Mouse (Mus musculus): ENCODE data around the gene Grid1. TPM values are rescaled to one million over a fixed set of nuclear protein-coding genes. Genes with fewer than 3 reads are reported as not detected.
A peak's percentile ranks its signal among the peaks of the same experiment; 100 is the strongest.

Gene Grid1
- total and polyA plus RNA-seq, 2 experiments from 2014 or later = 9.2 to 28.3 TPM

DNA sequence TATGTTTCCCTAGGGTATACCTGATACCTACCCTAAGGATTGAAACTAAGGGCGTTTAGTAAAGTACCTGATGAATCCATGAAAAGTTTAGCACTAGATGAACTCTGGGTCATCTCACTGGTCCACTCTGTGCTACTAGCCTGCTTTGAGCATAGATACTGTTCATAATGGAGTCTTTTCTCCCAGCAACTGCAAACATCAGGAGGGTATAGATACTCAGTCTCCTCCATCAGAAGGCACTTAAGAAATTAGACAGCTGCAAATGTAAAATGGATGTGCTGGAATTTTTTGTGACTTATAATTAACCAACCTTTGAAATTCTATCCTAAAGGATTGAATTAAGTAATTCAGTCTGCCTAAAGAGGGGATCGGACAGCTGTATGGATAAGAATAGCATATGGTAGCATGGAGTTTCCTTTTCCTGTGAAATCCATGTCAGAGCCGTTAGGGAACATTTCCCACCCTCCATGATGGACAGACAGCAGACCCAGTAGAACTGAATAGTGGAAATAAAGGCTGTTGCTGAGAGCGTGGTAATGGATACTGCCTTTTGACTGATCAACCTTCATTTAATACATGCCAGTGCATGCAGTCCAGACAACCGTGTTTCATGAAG, 303.5 kb downstream of the Grid1 start:
- H3K4me3 ChIP-seq (ENCODE audit: low read depth, low read length) = no peak overlapping the region
- ATAC-seq (no peak), DNase-seq (no peak)
- H3K4me2 ChIP-seq (ENCODE audit: low read depth) = no peak overlapping the region
- no peak overlapping the region for H3K27ac ChIP-seq (ENCODE audit: low read depth, low read length)
- no peaks in the 10 kb centered on the region for H3K36me3 ChIP-seq (ENCODE audit: insufficient read depth)
- no peak overlapping the region for H3K9ac ChIP-seq
- no peaks in the 10 kb centered on the region for H3K9me3 ChIP-seq (ENCODE audit: low read length)
- 76% methylated on average over 5 of the region's 5 CpGs for WGBS
- no peak for TF ChIP-seq CTCF (IDR thresholded peaks at IDR 0.05; ENCODE audit: low read depth)
- H3K4me1 ChIP-seq (ENCODE audit: insufficient read depth) = no peaks in the 10 kb centered on the region
- H3K27me3 ChIP-seq (ENCODE audit: insufficient read depth, low read length) = no peaks in the 10 kb centered on the region

DNA sequence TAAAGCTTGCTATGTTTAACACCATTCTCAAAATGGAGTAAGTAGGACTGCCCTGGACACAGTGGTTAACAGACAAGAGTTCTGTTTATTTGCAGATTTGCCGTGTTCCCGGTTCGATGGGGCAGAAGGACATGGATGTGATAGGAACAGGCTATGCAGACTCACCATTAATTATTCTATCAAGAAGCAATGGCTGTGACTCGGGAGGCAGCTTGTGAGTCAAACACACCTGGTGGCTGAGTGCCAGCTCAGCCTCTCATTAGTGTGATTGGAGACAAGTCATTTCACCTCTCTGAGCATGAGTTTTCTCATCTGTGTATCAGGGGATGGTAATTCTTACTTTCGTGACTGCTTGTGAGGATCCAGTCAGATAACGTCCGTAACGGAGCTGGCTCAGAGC, 307.7 kb downstream of the Grid1 start:
- H3K9me3 ChIP-seq (ENCODE audit: low read length) = no peaks in the 10 kb centered on the region
- 88% methylated on average over 8 of the region's 8 CpGs for WGBS
- H3K4me3 ChIP-seq (ENCODE audit: low read depth, low read length) = no peak overlapping the region
- no peaks in the 10 kb centered on the region for H3K4me1 ChIP-seq (ENCODE audit: insufficient read depth)
- H3K36me3 ChIP-seq (ENCODE audit: insufficient read depth) = no peaks in the 10 kb centered on the region
- no peak overlapping the region for H3K27ac ChIP-seq (ENCODE audit: low read depth, low read length)
- no peak for TF ChIP-seq CTCF (IDR thresholded peaks at IDR 0.05; ENCODE audit: low read depth)
- no peak overlapping the region for H3K4me2 ChIP-seq (ENCODE audit: low read depth)
- ATAC-seq (no peak), DNase-seq (no peak)
- no peaks in the 10 kb centered on the region for H3K27me3 ChIP-seq (ENCODE audit: insufficient read depth, low read length)
- H3K9ac ChIP-seq = no peak overlapping the region

DNA sequence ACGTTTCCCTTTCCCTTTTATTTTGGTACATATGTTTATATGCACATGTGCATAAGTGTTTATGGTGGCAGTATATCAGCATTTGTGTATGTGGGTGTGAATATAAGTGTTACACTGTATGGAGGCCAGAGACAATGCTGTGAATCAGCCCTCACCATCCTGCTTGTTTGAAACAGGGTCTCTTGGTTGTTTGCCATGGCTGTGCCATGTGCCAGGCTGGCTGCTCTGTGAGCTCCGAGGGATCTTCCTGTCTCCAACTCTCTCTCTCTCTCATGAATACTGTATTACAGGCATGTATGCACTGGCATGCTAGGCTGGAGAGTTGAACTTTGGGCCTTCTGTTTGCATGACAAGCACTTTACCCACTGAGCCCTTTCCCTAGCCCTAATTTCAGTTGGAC, 315.1 kb downstream of the Grid1 start:
- Histone ChIP-seq H3K4me2 (ENCODE audit: low read depth) (no peak overlapping the region), H3K4me1 (ENCODE audit: insufficient read depth) (no peaks in the 10 kb centered on the region; the same call in 1 of the 2 replicates), H3K9ac (no peak overlapping the region), H3K36me3 (ENCODE audit: insufficient read depth) (no peaks in the 10 kb centered on the region), H3K9me3 (ENCODE audit: low read length) (no peaks in the 10 kb centered on the region), H3K27ac (ENCODE audit: low read depth, low read length) (no peak overlapping the region), H3K4me3 (ENCODE audit: low read depth, low read length) (no peak overlapping the region), H3K27me3 (ENCODE audit: insufficient read depth, low read length) (no peaks in the 10 kb centered on the region)
- TF ChIP-seq CTCF (IDR thresholded peaks at IDR 0.05; ENCODE audit: low read depth) = no peak
- ATAC-seq = no peak
- WGBS = 54% methylated on average over 2 of the region's 2 CpGs
- DNase-seq = no peak

DNA sequence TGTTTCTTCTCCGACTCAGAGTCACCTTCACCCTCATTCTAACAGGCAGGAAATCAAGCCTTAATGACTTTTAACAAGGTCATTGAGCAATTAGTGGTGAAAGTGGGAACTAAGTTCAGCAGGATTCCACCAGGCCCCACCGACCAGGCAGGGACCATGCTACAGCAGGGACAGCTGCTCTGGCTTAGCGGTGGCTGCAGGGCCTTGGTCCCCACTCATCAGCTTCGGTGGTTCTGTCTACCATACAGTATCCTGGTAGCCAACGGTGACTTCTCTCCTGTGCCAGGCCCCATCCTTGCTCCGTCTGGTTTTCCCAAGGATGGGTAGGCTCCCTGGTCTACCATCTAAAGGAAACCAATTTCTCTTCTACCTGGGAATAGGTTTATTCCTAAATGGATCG, 318.2 kb downstream of the Grid1 start:
- H3K27me3 ChIP-seq (ENCODE audit: insufficient read depth, low read length) = no peaks in the 10 kb centered on the region

DNA sequence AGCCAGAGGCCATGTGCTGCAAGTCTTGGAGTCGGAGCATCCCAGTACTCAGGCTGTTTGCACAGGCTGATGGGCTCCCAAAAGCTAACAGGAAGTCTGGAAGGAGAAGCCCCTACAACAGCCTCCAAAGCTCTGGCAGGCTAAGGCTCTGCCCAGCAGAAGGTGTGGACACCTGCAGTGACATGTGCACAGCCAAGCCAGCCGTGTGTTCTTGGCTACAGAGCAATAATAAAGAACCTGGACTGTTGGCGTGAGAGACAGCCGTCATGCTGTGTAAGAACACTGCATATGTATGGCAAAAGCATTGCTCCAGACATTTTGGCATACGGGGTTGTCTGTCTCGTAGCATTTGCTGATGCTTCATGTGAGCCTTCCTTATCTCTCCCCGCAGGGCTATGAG, 319.9 kb downstream of the Grid1 start:
- H3K36me3 ChIP-seq (ENCODE audit: insufficient read depth) = no peaks in the 10 kb centered on the region
- peak; percentile 63 for DNase-seq

More for the DNA sequence above, 318.2 kb downstream of the Grid1 start:
- Histone ChIP-seq H3K4me2 (ENCODE audit: low read depth) (no peak overlapping the region), H3K36me3 (ENCODE audit: insufficient read depth) (no peaks in the 10 kb centered on the region), H3K9ac (no peak overlapping the region), H3K9me3 (ENCODE audit: low read length) (no peaks in the 10 kb centered on the region), H3K27ac (ENCODE audit: low read depth, low read length) (no peak overlapping the region), H3K4me1 (ENCODE audit: insufficient read depth) (no peaks in the 10 kb centered on the region; the same call in 1 of the 2 replicates), H3K4me3 (ENCODE audit: low read depth, low read length) (no peak overlapping the region)
- ATAC-seq (no peak), DNase-seq (no peak)
- no peak for TF ChIP-seq CTCF (IDR thresholded peaks at IDR 0.05; ENCODE audit: low read depth)
- WGBS = 75% methylated on average over 7 of the region's 7 CpGs

DNA sequence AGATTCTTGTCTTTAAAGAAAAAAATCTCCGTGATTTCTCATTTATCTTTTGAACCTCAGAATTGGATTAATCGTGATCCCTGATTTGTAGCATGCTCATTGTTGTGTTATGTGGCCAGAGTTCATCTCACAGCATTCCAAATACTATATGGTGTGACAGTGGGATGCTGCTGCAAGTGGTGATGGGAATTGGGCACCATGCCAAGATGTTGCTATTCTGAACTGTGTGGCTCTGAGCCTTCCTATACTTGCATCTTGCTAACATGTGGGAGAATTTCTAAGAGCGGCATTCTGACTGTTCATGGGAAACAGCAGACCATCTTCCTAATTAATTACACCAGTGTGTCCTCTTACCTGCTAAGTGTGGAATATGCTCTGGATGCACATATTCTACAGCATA, 332.5 kb downstream of the Grid1 start:
- no peaks in the 10 kb centered on the region for H3K4me1 ChIP-seq (ENCODE audit: insufficient read depth)
- no peak overlapping the region for H3K4me2 ChIP-seq (ENCODE audit: low read depth)
- peak; percentile 28 for DNase-seq
- H3K27ac ChIP-seq (ENCODE audit: low read depth, low read length) = no peak overlapping the region
- no peak overlapping the region for H3K9ac ChIP-seq
- TF ChIP-seq CTCF (IDR thresholded peaks at IDR 0.05; ENCODE audit: low read depth) = no peak
- no peak overlapping the region for H3K4me3 ChIP-seq (ENCODE audit: low read depth, low read length)
- 57% methylated on average over 3 of the region's 3 CpGs for WGBS
- H3K36me3 ChIP-seq (ENCODE audit: insufficient read depth) = no peaks in the 10 kb centered on the region
- H3K9me3 ChIP-seq (ENCODE audit: low read length) = no peaks in the 10 kb centered on the region
- no peaks in the 10 kb centered on the region for H3K27me3 ChIP-seq (ENCODE audit: insufficient read depth, low read length)
- peak; percentile 54 for ATAC-seq

More for the DNA sequence above, 319.9 kb downstream of the Grid1 start:
- Histone ChIP-seq H3K4me2 (ENCODE audit: low read depth) (no peak overlapping the region), H3K9me3 (ENCODE audit: low read length) (no peaks in the 10 kb centered on the region), H3K27me3 (ENCODE audit: insufficient read depth, low read length) (no peaks in the 10 kb centered on the region), H3K4me1 (ENCODE audit: insufficient read depth) (no peaks in the 10 kb centered on the region; the same call in 1 of the 2 replicates), H3K4me3 (ENCODE audit: low read depth, low read length) (no peak overlapping the region), H3K9ac (no peak overlapping the region), H3K27ac (ENCODE audit: low read depth, low read length) (no peak overlapping the region)
- TF ChIP-seq CTCF (IDR thresholded peaks at IDR 0.05; ENCODE audit: low read depth) = no peak
- 52% methylated on average over 7 of the region's 7 CpGs for WGBS
- peak; percentile 84 for ATAC-seq

DNA sequence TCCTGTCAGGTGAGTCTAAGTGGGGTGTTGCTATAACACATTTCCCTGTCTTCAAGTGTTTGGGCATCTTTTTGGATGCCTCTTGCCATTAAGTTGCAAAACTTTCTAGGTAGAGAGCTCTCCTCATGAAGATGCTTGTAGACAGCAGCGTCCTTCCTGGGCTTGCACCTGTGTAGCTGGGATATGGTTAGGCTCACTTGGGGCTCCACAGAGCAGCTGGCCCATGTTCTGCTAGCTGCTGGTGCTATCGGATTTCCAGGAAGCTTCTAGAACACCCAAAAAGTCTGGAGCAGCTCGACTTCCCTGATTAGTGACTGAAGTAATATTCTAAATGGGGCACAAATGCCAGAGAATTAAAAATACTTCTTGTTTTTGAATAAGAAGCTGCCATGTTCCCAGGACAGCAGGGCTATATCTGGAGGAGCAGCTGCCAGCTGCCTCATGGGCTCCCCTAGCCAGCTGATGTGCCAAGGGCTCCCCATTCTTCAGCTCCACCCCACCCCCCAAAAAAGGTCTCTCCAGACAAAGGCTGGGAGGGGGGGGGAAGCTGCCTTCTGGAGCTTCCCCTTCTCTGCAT, 333.9 kb downstream of the Grid1 start:
- Histone ChIP-seq H3K36me3 (ENCODE audit: insufficient read depth) (no peaks in the 10 kb centered on the region), H3K9ac (no peak overlapping the region), H3K4me1 (ENCODE audit: insufficient read depth) (no peaks in the 10 kb centered on the region), H3K9me3 (ENCODE audit: low read length) (no peaks in the 10 kb centered on the region), H3K4me3 (ENCODE audit: low read depth, low read length) (no peak overlapping the region), H3K27ac (ENCODE audit: low read depth, low read length) (no peak overlapping the region), H3K4me2 (ENCODE audit: low read depth) (no peak overlapping the region), H3K27me3 (ENCODE audit: insufficient read depth, low read length) (no peaks in the 10 kb centered on the region)
- 64% methylated on average over 3 of the region's 3 CpGs for WGBS
- peak; percentile 21 for DNase-seq
- peak; percentile 55; the same call in 1 of the 2 replicates for ATAC-seq
- no peak for TF ChIP-seq CTCF (IDR thresholded peaks at IDR 0.05; ENCODE audit: low read depth)
